Mouse (Mus musculus): ENCODE results near the gene Hbp1. TPM values are rescaled to one million over a fixed set of nuclear protein-coding genes. Genes with fewer than 3 reads are reported as not detected.

Hbp1 gene
- polyA plus RNA-seq, 1 experiment from 2014 or later, result 146 TPM

- Histone ChIP-seq H3K4me1 (replicated peaks; ENCODE audit: control insufficient read depth, insufficient read depth, low read length) (peaks cover 6% of the 10 kb centered on the region; the same call in 1 of the 2 replicates), H3K4me2 (ENCODE audit: low read depth, low read length) (no peak overlapping the region), H3K9me3 (ENCODE audit: control insufficient read depth, low read length) (no peaks in the 10 kb centered on the region), H3K4me3 (ENCODE audit: low read length) (no peak overlapping the region), H3K9ac (ENCODE audit: low read length) (no peak overlapping the region), H3K36me3 (ENCODE audit: control insufficient read depth, insufficient read depth, low read length) (no peaks in the 10 kb centered on the region), H3K27ac (ENCODE audit: low read length) (no peak overlapping the region), H3K27me3 (ENCODE audit: control insufficient read depth, insufficient read depth, low read depth, low read length) (no peaks in the 10 kb centered on the region)
- ATAC-seq (ENCODE audit: low read depth), result no peak
- 66% methylated on average over 7 of the region's 7 CpGs for WGBS
These were observed 52.9 kb downstream of the Hbp1 start for GRCm38 (mm10) chr12:31897456-31897855.

- Histone ChIP-seq H3K36me3 (ENCODE audit: control insufficient read depth, insufficient read depth, low read length) (no peaks in the 10 kb centered on the region), H3K4me2 (ENCODE audit: low read depth, low read length) (no peak overlapping the region), H3K27ac (ENCODE audit: low read length) (no peak overlapping the region), H3K9ac (ENCODE audit: low read length) (no peak overlapping the region), H3K9me3 (ENCODE audit: control insufficient read depth, low read length) (no peaks in the 10 kb centered on the region), H3K4me3 (ENCODE audit: low read length) (no peak overlapping the region), H3K27me3 (ENCODE audit: control insufficient read depth, insufficient read depth, low read depth, low read length) (no peaks in the 10 kb centered on the region), H3K4me1 (replicated peaks; ENCODE audit: control insufficient read depth, insufficient read depth, low read length) (peaks cover 6% of the 10 kb centered on the region; the same call in 1 of the 2 replicates)
- 60% methylated on average over 8 of the region's 8 CpGs for WGBS
- no peak for ATAC-seq (ENCODE audit: low read depth)
These were observed 53.3 kb downstream of the Hbp1 start for GRCm38 (mm10) chr12:31896986-31897385.

- no peaks in the 10 kb centered on the region for H3K36me3 ChIP-seq (ENCODE audit: control insufficient read depth, insufficient read depth, low read length)
- H3K9me3 ChIP-seq (ENCODE audit: control insufficient read depth, low read length), result no peaks in the 10 kb centered on the region
- 43% methylated on average over 5 of the region's 5 CpGs for WGBS
- no peak for ATAC-seq (ENCODE audit: low read depth)
- H3K4me3 ChIP-seq (ENCODE audit: low read length), result no peak overlapping the region
- no peak overlapping the region for H3K9ac ChIP-seq (ENCODE audit: low read length)
- H3K27ac ChIP-seq (ENCODE audit: low read length), result no peak overlapping the region
- peaks cover 6% of the 10 kb centered on the region; the same call in 1 of the 2 replicates for H3K4me1 ChIP-seq (replicated peaks; ENCODE audit: control insufficient read depth, insufficient read depth, low read length)
- no peaks in the 10 kb centered on the region for H3K27me3 ChIP-seq (ENCODE audit: control insufficient read depth, insufficient read depth, low read depth, low read length)
- no peak overlapping the region for H3K4me2 ChIP-seq (ENCODE audit: low read depth, low read length)
These were observed 54.0 kb downstream of the Hbp1 start for GRCm38 (mm10) chr12:31896295-31896694.

GRCm38 (mm10) chr12:31895888-31896287 is 54.4 kb downstream of the Hbp1 start:
- 21% methylated on average over 2 of the region's 2 CpGs for WGBS
- ATAC-seq (ENCODE audit: low read depth), result peak; percentile 38; the same call in 1 of the 2 replicates
- Histone ChIP-seq H3K9me3 (ENCODE audit: control insufficient read depth, low read length) (no peaks in the 10 kb centered on the region), H3K36me3 (ENCODE audit: control insufficient read depth, insufficient read depth, low read length) (no peaks in the 10 kb centered on the region), H3K4me2 (ENCODE audit: low read depth, low read length) (no peak overlapping the region), H3K27me3 (ENCODE audit: control insufficient read depth, insufficient read depth, low read depth, low read length) (no peaks in the 10 kb centered on the region), H3K27ac (ENCODE audit: low read length) (no peak overlapping the region), H3K4me3 (ENCODE audit: low read length) (no peak overlapping the region), H3K4me1 (replicated peaks; ENCODE audit: control insufficient read depth, insufficient read depth, low read length) (peaks cover 6% of the 10 kb centered on the region; the same call in 1 of the 2 replicates), H3K9ac (ENCODE audit: low read length) (no peak overlapping the region)

GRCm38 (mm10) chr12:31895095-31895734 is 55.1 kb downstream of the Hbp1 start:
- 42% methylated on average over 8 of the region's 8 CpGs for WGBS
- H3K9ac ChIP-seq (ENCODE audit: low read length), result no peak overlapping the region
- no peaks in the 10 kb centered on the region for H3K27me3 ChIP-seq (ENCODE audit: control insufficient read depth, insufficient read depth, low read depth, low read length)
- H3K4me1 ChIP-seq (replicated peaks; ENCODE audit: control insufficient read depth, insufficient read depth, low read length), result peaks cover 6% of the 10 kb centered on the region; the same call in 1 of the 2 replicates
- no peak overlapping the region for H3K4me2 ChIP-seq (ENCODE audit: low read depth, low read length)
- no peak overlapping the region for H3K27ac ChIP-seq (ENCODE audit: low read length)
- peak; percentile 5; the same call in 1 of the 2 replicates for ATAC-seq (ENCODE audit: low read depth)
- H3K36me3 ChIP-seq (ENCODE audit: control insufficient read depth, insufficient read depth, low read length), result no peaks in the 10 kb centered on the region
- no peak overlapping the region for H3K4me3 ChIP-seq (ENCODE audit: low read length)
- H3K9me3 ChIP-seq (ENCODE audit: control insufficient read depth, low read length), result no peaks in the 10 kb centered on the region

- no peak for ATAC-seq (ENCODE audit: low read depth)
- WGBS, result 83% methylated on average over 7 of the region's 7 CpGs
- Histone ChIP-seq H3K36me3 (ENCODE audit: control insufficient read depth, insufficient read depth, low read length) (no peaks in the 10 kb centered on the region; the same call in 1 of the 2 replicates), H3K9ac (ENCODE audit: low read length) (no peak overlapping the region), H3K9me3 (ENCODE audit: control insufficient read depth, low read length) (no peaks in the 10 kb centered on the region), H3K27ac (ENCODE audit: low read length) (no peak overlapping the region), H3K27me3 (ENCODE audit: control insufficient read depth, insufficient read depth, low read depth, low read length) (no peaks in the 10 kb centered on the region), H3K4me3 (ENCODE audit: low read length) (no peak overlapping the region), H3K4me1 (replicated peaks; ENCODE audit: control insufficient read depth, insufficient read depth, low read length) (peaks cover 6% of the 10 kb centered on the region; the same call in 1 of the 2 replicates), H3K4me2 (ENCODE audit: low read depth, low read length) (no peak overlapping the region)
These were observed 57.6 kb downstream of the Hbp1 start for GRCm38 (mm10) chr12:31892771-31893170.

GRCm38 (mm10) chr12:31892079-31892478 is 58.3 kb downstream of the Hbp1 start:
- no peak overlapping the region for H3K4me2 ChIP-seq (ENCODE audit: low read depth, low read length)
- H3K9ac ChIP-seq (ENCODE audit: low read length), result no peak overlapping the region
- no peaks in the 10 kb centered on the region; the same call in 1 of the 2 replicates for H3K36me3 ChIP-seq (ENCODE audit: control insufficient read depth, insufficient read depth, low read length)
- H3K4me3 ChIP-seq (ENCODE audit: low read length), result no peak overlapping the region
- H3K9me3 ChIP-seq (ENCODE audit: control insufficient read depth, low read length), result no peaks in the 10 kb centered on the region
- H3K27ac ChIP-seq (ENCODE audit: low read length), result no peak overlapping the region
- no peak for ATAC-seq (ENCODE audit: low read depth)
- H3K27me3 ChIP-seq (ENCODE audit: control insufficient read depth, insufficient read depth, low read depth, low read length), result no peaks in the 10 kb centered on the region
- peaks cover 6% of the 10 kb centered on the region; the same call in 1 of the 2 replicates for H3K4me1 ChIP-seq (replicated peaks; ENCODE audit: control insufficient read depth, insufficient read depth, low read length)

GRCm38 (mm10) chr12:31890685-31891084 is 59.6 kb downstream of the Hbp1 start:
- H3K9ac ChIP-seq (ENCODE audit: low read length), result no peak overlapping the region
- no peak overlapping the region for H3K4me2 ChIP-seq (ENCODE audit: low read depth, low read length)

GRCm38 (mm10) chr12:31885844-31886606 is 64.3 kb downstream of the Hbp1 start:
- no peak for ATAC-seq (ENCODE audit: low read depth)
- H3K4me3 ChIP-seq (ENCODE audit: low read length), result no peak overlapping the region
- peaks cover 5% of the 10 kb centered on the region; the same call in 1 of the 2 replicates for H3K36me3 ChIP-seq (ENCODE audit: control insufficient read depth, insufficient read depth, low read length)
- no peak overlapping the region for H3K4me2 ChIP-seq (ENCODE audit: low read depth, low read length)
- no peaks in the 10 kb centered on the region for H3K27me3 ChIP-seq (ENCODE audit: control insufficient read depth, insufficient read depth, low read depth, low read length)
- H3K9ac ChIP-seq (ENCODE audit: low read length), result no peak overlapping the region
- no peaks in the 10 kb centered on the region for H3K4me1 ChIP-seq (replicated peaks; ENCODE audit: control insufficient read depth, insufficient read depth, low read length)
- H3K9me3 ChIP-seq (ENCODE audit: control insufficient read depth, low read length), result no peaks in the 10 kb centered on the region
- H3K27ac ChIP-seq (ENCODE audit: low read length), result no peak overlapping the region
- WGBS, result 92% methylated on average over 11 of the region's 11 CpGs

More at GRCm38 (mm10) chr12:31890685-31891084, 59.6 kb downstream of the Hbp1 start:
- 64% methylated on average over 6 of the region's 6 CpGs for WGBS
- no peaks in the 10 kb centered on the region for H3K9me3 ChIP-seq (ENCODE audit: control insufficient read depth, low read length)
- peaks cover 5% of the 10 kb centered on the region; the same call in 1 of the 2 replicates for H3K36me3 ChIP-seq (ENCODE audit: control insufficient read depth, insufficient read depth, low read length)
- H3K4me3 ChIP-seq (ENCODE audit: low read length), result no peak overlapping the region
- H3K4me1 ChIP-seq (replicated peaks; ENCODE audit: control insufficient read depth, insufficient read depth, low read length), result peaks cover under 1% of the 10 kb centered on the region; the same call in 1 of the 2 replicates
- no peak overlapping the region for H3K27ac ChIP-seq (ENCODE audit: low read length)
- no peak for ATAC-seq (ENCODE audit: low read depth)
- no peaks in the 10 kb centered on the region for H3K27me3 ChIP-seq (ENCODE audit: control insufficient read depth, insufficient read depth, low read depth, low read length)

Measured in lung, embryonic 16.5 days (tissue).